Mouse (Mus musculus) ovary, postnatal 10 days (tissue): Measurements from ENCODE around the gene Slc9a3r1.

Experiments used
- DNase-seq: peaks from one replicate; pipeline ENCODE4 v3.0.0; 2022; ENCODE audit warnings: low spot score

Slc9a3r1 gene

DNA sequence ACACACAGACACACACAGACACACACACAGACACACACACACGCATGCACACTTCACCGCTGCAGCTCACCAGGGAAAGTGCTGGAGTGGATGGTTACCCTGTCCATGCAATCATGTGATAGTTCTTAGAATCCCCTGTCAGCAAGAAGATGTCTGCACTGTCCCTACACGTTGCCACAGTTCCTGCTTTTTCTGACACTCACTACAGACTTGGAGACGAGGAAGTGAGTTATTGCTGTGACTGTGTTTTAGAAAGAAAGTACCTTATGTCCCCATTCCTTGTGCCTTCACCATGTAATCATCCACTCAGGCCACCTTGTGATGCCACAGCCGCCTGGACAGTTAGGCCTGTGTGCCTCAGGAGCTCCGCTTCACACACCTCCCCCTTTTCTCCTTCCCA lies 26.2 kb downstream of the Slc9a3r1 start:
- no peak for DNase-seq

DNA sequence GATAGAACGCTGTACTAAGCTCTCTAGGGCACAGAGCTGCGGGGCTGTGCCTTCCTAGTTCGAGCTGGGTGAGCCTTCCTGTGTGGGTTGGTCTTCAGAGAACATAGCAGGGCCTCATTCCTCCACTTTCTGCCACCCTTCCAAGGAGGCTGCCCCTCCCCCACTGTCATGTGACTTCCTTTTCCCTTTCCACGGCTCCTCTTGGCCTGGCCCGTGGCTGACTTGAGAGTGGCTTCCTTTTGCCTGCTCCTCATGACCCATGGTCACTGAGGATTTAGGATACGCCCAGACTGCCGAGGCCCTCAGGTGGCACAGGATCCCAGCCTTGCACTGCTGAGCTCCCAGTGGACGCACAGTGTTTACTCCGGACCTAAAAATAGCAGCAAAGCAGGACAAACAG lies 29.0 kb downstream of the Slc9a3r1 start:
- no peak for DNase-seq

DNA sequence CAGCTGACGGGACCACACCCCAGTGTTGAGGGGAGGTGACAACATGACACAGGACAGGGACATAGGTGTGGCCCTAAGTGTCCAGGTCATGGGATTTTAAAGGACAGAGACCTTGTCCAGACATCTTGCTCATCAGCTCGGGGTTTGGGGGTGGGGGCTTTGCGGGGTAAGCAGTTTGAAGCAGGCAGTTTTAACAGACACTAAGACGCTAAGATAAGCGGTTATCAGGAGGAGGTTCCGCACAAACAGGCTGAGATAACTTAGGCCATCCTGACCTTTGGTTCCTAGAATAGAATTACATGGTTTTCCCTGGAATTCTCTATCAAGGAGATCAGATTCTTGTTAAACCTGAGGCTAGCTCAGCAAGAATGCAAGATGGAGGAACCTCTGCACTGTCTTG lies 31.6 kb downstream of the Slc9a3r1 start:
- no peak for DNase-seq

DNA sequence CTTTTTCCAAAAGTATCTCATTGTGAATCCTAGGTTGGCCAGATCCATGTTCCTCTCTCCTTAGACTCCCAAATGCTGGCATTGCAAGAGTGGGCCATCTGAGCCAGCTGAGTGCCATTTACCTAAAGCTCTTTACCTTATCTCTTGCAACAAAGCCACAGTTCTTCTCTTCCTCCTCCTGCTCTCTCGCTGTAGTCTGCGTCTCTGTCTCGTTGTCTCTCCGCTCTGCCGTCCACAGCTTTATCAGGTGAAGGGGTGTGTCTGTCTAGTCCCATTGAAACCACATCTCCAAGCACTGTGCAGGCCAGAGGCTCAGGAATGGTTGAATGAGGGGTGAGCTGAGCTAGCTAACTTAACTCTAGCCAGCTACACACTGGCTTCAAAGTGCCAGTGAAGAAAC lies 32.8 kb downstream of the Slc9a3r1 start:
- DNase-seq, result no peak

DNA sequence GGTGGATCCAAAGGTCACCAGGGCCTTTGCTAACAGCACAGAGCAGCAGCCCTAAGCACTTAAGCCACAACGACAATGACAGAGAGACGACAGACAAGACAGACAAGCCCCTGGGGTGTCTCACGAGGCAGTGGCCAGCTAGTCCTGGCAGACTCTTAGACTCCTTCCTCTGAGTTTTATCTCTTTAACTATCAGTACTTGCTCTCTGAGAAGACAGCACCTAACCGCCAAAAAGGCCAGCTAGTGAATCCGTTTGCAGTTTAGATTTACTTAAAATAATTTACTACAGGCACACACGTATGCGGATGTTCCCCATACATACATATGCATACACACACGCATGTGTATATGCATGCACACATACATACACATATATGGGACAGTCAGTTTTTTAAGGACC lies 34.4 kb downstream of the Slc9a3r1 start:
- DNase-seq, result no peak

DNA sequence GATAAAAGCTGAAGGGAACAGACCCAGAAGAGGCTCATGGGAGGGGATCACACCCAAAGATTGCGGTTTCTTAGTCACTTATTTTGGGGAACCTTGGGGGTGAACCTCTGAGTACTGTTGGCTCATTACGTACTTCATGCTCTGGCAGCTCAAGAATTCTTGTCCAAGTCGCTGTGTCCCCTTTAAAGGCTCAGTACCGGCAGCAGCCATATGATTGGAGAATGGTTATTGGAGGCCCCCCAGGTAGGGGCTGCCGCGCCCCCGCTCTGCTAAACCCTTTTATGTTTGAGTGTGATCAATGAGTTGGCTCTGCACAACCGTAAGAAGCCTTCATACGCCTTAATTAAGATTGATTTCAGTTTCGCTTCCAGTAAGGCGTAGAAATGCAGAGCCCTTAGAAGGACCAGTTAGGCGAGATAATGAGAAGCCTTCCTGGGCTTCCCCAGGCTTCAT lies 35.8 kb downstream of the Slc9a3r1 start:
- no peak for DNase-seq

DNA sequence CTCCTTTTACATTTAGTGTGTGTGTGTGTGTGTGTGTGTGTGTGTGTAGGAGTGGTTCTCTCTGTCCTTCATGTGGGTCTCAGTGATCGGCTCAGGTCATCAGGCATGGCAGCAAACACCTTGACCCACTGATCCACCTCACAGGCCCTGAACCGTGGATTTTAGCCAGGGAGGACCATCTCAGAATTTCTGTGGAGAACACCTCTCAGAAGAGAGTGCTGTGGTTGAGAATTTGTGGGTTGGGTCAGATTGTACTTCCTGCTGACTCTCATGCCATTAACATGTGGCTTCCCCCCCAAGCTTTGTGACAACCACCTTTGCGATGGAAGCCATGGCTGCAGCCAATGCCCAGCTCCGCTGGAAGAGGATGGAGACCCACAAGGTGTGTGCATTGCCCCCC lies 37.4 kb downstream of the Slc9a3r1 start:
- DNase-seq, result no peak

DNA sequence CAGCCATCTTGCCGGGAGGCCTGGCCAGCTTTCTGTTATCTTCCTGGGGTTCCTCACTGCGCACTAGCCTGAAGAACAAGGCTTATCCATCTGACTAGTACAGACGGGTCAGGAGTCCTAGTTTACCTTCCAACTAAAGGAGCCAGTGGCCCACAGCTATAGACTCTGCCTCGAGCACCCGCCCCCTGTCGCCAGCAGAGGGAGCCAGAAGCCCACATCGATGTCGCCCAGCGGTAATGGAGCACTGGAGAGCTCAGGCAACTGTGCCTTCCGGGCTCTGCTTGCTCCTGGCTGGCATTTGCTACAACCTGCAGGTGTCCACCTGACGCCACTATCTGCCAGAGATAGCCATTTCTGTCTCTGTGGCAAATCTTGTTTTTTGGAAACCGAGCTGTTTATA lies 39.2 kb downstream of the Slc9a3r1 start:
- peak; percentile 62 for DNase-seq

DNA sequence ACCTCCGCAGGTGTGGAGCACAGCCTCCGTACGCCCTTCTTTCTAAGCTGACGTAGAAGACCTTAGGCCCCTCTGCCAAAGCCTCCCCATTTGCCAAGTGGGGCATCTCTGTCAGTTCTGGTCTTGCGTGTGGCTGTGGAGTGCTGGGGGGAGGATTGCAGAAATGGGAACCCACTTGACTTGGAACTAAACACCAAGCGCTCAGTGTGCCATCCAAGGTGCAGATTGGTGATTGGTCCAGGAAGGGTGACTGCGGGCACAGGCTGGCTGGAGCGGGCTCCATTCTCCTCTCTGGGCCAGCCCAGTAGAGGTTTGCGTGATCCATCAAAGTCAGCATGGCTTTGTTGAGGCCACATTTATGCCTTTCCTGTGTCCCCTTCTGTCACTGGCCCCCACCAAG lies 39.6 kb downstream of the Slc9a3r1 start:
- no peak for DNase-seq

DNA sequence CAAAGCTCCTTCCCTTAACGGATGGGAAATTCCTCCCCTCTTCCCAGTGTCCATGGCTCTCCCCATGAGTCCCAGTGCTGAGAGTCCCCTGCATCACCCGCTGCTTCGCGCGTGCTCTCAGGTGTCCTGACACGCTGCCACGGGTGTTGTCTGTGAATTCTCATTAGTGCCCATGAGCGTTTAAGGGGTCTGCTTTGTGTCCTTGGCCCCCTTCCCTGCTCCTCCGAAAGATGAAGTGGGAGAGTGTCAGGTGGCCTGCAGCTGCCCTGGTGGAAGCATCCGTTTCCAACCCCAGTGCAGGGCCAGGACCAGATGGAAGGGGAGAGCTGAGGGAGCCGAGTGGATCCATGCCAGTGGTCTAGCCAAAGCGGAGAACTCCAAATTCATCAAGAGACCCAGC lies 45.0 kb downstream of the Slc9a3r1 start:
- DNase-seq, result no peak

DNA sequence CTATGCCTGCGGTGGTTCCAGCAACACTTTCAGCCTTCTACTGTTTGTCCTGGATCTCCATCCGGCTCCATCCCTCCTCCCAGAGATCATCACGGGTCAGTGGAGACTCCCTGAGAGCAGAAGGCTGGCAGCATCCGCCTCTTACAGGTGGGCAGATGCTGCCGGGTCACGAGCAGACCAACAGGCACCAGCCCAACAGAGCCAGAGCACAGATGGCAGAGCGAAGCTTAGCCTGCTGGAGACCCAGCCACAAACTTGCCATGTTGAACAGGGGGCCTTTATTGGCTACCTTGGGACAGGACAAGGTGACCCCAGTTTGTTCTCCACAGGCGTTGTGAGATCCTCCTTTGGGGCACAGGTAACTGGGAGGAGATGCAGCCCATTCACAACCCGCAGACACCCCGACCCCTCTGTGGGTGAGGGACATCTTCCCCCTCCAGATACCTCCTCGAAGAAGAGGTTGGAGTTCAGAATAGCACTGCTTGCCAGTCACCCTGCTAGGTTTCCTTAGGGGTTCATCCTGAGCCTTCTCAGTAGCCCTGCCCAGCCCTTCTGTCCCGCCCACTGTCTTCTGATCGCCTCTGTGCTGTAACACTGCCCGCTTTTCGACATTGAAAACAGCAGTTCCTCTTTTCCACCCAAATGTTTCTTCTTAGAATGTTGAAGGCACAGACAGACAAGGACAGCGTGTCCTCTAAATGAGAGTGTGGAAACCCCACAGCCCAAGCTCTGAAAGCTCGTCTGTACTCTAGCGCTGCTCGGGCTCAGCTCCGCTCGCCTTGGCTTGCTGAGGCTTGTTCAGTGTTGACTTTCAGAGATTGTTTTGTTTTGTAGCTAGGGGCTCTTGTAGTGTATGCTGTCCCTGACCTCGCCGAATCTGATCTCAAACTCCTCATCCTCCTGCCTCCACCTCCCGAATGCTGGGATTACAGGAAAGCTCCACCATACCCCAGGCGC lies 45.9 kb downstream of the Slc9a3r1 start:
- DNase-seq, result no peak

DNA sequence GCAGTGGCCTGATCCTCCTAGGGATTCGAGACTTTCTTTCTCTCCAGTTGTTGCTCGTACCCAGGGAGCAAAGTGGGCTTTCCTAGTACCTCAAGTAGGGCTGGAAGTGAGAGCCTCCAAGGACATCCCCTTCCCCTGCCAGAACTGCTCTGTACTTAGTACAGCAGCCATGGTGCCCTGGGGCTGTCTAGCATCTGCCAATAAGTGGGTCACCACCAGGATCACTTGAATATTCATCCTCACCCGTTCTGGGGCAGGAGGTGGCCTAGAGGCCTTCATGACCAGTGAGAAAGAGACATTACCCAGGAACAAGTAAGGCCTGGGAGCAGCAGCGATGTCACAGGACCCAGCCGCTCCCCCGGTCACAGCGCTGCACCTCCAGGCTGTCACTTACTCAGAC lies 46.8 kb downstream of the Slc9a3r1 start:
- no peak for DNase-seq

DNA sequence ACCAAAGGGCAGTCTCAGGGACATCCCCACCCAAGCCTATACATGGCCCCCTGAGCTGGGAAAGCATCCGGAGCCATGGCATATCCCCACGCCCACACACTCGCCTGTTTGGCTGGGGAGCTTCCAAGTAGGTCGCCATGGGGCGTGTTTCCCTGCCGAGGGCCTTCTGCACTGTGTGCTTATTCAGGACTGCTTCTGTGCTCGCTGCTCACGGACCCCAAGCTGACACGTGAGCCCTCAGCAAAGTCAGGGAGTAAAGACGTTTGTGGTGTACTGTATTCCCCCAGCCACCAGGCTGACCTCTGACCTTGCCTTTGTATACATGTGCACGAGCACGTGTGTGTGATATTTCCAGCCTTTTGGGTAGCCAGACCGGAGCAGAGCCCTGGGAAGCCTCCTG lies 49.0 kb downstream of the Slc9a3r1 start:
- DNase-seq, result no peak

DNA sequence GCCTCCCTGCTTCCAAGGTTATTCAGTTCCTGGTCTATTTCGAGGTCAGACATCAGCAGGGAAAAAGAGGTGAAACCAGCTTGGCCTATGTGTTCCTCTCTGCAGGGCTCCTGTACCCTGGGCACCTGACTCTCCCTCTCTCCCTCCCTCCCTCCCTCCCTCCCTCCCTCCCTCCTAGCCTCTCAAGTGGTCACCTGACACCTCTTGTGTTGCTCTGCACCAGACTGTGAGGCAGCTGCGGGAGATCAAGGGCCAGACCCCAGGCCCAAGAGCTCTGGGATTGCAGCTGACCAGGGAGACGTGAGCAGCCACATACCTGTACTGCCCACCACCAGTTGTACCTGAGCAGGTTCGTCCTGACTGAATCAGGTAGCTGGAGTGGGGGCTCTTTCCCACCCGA lies 52.0 kb downstream of the Slc9a3r1 start:
- DNase-seq, result no peak

DNA sequence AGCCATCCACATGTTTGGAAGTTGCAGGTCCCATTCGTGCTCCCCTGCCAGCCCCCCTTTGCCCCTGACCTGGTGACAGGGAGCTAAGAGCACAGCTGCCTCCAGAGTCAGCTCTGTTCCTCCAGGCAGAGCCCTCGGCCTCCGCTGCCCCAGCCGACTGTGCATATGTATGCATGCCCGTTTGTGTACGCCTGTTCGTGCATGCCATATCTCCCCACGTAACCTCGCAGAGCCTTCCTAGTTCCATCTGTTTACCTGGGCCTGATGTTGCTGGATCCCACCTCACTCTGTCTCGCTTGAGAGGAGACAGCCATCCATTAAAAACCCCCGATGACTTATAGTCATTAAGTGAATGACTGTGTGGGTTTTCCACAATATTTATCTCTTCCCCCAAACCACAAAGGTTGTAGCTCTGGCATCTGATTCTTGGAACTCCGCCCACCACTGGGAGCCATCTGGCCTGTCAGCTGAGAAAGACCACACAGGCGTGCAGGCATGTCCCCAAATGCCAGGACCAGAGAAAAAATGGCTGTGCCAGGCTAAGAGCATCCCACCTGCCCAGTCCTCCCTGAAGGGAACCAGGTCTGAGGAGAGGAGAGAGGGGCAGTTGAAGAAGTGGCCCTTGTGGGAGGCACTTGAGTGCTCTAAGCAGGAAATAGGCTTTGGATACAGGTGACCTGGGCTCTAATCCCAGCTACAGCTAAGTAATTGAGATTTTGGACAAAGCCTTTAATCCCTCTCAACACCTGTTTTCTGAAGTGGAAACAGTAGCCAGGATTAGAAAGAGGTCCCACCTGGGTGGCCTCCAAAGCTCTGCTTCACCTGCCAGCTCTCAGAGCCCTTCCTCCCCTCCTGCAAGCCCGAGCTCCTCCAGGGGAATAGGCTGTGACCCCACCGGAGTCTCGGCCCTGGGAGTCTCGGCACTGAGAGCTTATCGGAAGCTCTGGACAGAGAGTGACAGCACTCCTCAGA lies 54.6 kb downstream of the Slc9a3r1 start:
- DNase-seq, result no peak

DNA sequence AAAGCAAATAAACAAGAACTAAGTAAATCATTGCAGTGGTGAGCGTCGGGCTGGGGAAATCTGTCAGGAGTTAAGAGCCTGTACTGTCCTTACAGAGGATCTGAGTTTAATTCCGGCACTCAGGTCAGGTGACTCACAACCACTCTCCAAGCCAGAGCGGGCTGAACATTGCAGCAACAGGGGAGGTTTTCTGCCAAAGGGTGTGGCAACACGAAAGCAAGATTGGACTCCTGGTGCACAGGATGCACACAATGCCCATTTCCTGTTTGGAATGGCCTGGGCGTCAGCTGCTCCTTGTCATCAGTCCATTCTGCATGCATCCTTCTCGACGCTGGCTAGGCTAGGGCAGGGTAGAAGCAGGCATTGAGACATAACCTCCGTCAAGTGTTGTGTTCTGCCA lies 56.1 kb downstream of the Slc9a3r1 start:
- no peak for DNase-seq

DNA sequence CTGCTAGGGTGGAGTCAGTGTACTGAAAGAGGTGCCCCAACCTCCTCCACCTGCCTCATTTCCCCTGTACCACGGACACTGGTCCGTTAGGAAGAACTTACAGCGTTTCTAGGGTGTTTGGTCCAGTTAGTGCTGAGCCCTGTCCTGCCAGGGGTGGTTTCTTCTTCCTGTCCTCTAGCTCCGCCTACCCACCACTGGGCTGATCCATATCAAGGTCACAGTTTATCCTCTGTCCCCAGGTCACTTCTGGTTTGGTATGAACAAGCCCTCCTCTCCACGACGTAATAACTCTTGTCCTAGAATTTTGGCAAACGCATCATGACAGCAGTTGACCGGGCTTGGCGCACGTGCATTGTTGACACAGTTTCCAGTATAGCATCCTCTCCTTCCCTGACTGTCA lies 56.5 kb downstream of the Slc9a3r1 start:
- no peak for DNase-seq

DNA sequence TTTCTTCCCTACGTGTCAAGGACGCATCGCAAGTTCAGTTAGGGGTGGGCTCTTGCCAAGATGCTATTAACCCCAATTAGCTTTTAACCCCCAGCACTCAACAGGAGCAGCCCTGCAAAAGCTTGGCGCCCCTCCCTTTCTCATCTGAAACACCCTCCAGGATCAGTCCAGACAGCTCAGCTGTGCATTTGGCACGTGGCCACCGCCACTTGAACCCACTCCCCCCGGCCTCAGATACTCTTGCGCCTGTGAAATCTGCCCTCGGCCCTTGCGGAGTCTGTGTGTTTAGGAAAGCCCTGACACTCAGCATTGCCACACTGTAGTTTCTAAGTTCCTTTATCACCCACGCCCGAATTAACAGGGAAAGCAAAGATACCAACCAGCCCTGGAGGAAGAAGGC lies 58.9 kb downstream of the Slc9a3r1 start:
- DNase-seq, result no peak

DNA sequence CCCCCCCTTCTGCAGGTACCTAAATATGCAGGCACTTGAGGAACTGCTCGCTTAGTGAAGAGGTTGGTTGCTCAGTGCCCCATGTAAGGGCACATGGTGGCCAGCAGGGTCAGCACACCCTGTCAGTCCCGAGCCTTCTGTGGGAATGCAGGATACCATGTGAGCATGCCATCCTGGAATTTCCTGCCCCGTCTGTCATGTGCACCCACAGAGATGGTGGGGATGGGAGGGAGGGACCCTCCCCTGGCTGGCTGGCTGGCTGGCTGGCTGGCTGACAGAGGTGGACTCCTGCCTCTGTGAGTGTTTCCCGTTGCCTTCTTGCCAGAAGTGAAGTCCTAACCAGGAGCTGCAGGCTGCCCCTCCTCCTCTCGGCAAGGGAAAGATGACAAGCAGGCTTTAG lies 59.4 kb downstream of the Slc9a3r1 start:
- no peak for DNase-seq

DNA sequence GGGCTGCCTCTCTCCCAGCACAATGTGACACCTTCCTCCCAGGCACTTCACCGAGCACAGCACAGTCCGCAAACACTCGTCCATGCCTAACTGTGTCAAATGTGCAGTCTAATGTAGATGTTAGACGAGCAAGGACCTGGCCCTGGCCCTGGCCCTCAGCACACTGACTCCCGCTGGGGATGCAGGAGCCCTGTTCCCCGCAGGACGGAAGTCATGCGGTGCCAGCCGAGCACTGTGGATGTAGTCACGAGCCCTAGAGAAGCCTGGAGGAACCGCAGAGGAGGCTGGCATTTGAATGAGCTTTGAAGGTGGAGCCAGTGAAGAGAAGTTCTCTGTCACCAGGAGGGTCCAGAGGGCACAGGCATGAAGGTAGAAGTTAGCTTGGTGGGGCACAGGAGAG lies 60.3 kb downstream of the Slc9a3r1 start:
- DNase-seq, result no peak

DNA sequence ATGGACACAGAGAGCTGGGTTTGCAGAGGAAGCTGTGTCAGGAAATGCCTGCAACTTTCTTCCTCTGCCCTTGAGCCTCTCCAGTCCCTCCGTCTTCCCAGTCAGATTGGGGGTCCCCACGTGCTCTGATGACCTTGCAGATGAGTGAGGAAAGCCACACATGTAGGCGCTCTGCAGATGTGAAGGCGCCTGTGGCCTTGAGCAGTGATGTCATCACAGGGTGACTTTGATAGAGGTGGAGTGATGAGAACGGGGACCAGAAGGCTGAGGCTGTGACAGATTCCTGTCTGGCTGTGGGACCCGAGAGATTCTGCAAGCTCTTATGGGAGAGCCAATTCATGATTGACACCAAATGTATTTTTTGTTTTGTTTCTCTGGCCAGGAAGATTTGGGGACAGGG lies 60.7 kb downstream of the Slc9a3r1 start:
- no peak for DNase-seq

DNA sequence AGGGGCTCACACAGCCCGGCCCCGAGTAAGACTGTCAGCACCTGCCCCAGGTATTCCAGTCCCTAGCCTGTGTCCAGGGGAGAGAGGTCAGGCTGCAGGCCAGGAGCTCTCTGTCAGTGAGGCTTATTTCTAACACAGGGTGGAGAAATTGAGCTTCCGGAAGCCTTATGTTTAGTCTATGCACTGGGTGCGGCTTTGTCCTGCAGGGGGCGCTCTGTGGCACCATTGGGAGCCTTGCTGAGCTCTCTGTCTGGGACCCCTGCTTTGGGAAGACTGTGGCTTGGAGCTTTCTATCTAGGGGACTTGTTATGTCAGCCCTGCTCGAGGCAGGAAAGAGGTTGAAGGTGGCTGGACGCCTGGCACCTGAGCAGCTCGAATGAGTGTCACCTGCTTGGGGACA lies 61.7 kb downstream of the Slc9a3r1 start:
- DNase-seq, result no peak

DNA sequence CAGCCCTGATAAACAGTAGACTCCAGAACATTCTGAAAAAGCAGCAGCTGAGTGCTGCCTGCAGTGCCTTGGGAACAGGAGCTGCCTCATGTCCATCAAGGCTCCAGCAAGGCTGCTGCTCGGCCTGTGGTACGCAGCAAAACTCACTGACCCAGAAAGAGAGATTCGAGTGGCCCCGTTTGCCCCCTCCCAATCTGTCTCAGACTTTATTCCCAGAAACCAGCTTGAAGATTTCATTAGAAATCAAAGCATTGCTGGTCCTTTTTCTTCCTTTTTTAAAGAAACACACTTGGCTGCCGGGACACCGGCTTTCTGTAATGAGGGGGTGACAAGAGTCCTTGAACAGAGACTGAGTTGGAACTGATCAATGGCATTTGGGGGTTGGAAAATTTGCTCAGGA lies 62.2 kb downstream of the Slc9a3r1 start:
- no peak for DNase-seq
